Mouse (Mus musculus) right cerebral cortex, adult 2 months (tissue): ENCODE results near the gene Pdilt.

ENCODE experiments used
- DNase-seq, 2 experiments: peaks; one replicate each; pipeline ENCODE4 v3.0.0; 2021 to 2022; ENCODE audit warnings: low spot score in 2 of 2

Pdilt gene

GRCm38 (mm10) chr7:119511143-119511542 lies 12.1 kb downstream of the Pdilt start:
- no peak for DNase-seq

DNA sequence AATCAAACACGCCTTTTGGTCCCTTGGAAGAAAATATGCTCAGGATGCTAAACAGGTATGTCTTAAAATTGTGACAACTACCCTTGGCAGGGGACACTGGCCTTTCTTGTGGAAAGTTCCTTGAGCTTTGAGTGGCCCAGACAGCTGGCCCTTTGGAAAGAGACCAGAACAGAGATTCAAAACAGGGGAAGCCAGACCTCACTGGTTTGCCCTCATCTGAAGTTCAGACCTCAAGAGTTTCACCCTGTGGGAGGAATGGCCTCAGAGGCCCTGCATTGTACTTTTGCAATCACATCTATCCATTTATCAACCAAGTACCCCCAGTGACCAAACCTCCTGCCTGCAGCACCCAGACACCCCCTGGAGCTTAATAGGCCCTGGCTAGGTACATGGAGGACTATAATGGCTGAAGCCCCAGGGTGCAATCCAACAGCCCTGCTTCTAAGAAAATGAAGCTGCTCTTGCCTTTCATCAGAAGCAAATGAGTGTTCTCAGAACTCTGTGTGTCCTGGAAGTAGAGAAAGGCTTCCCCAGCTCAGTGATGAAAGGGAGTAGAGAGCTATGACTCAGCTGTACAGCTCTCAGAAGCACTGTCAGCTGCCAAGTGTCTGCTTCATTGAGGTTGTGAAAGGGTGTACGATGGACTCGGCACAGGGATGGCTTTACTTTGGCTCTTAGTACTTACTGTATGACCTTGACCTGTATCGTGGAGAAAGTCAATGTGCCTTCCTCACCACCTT lies 33.1 kb downstream of the Pdilt start:
- DNase-seq: peak in 1 of 2 experiments; percentile 5

- DNase-seq: peak; percentile 4 to 11
These were observed 36.6 kb downstream of the Pdilt start for GRCm38 (mm10) chr7:119486683-119487082.

DNA sequence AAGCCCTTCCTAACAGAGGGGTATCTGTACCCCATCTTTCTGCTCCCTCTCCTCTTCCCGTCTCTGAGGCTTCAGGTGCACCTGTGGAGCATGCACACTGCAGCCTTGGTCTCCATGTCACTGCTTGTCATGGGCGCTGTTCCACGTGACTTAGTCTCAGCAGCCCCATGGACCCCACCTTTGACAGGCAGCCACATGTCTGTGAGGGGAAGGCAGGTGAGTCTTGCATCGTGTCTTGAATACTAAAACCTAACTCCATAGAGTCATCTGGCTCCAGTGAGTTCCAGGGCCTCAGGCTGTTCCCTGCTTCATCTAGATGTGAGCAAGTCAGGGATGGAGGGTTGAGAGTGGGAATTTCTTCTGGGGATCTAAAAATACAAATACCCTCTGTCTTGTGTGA lies 39.1 kb downstream of the Pdilt start:
- DNase-seq: no peak

DNA sequence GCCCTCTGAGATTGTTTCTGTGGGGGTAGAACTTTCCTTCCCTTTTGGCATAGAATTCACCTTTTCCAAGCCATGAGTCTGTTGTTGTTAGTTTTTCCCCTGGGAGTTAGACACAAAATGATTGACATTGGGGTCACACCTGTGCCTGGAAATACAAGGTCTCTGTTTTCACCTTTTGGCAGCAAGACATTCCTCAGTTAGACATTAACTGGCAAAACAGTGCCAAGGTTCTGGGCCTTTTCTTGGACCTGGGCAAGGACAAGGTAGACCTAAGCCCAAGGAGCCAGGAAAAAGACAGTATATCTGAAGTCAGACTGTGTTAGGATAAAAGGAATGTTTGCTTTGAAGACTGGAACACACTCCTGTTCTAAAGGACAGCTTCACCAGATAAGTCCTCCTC lies 44.0 kb downstream of the Pdilt start, which contains the start of gene Umod:
Gene Umod (minus strand): TSS at position 27 of the 400 bp plus-strand sequence.
- DNase-seq: no peak

DNA sequence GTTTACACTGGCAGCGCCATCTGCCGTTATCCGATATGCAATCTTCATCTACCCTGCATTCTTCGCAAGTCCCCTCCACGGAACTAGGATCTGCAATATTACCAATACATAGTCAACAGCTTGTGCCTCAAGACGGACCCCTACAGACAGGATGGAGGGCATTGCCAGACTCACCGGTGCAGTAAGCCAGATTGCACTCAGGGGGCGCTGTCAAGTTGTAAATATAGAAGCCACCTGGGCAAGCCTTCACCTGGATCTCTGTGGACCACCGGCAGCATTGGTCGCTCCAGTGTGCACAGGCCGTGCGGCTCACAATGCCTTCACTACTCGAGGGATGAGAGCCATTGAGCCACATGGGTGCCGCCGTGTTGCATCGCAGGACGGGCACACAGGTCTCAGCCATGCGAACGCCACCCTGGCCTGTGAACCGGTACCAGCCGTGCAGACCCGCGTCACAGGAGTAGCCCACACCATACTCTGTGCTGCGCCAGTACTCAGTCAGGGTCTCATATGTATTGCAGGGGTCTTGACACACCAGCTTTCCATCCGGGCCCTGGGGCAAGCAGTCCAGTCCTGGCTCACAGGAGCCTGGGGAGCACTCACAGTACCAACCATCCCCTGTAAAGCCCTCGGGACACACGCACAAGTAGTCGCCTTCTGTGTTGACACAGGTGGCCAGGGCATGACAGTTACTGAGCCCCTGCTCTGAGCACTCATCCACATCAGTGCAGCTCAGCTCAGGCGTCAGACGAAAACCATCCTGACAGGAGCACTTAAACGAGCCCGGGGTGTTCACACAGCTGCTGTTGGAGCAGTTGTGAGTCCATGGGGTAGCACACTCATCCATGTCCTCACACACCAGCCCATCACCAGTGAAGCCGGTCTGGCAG lies 46.5 kb downstream of the Pdilt start:
- DNase-seq: no peak

DNA sequence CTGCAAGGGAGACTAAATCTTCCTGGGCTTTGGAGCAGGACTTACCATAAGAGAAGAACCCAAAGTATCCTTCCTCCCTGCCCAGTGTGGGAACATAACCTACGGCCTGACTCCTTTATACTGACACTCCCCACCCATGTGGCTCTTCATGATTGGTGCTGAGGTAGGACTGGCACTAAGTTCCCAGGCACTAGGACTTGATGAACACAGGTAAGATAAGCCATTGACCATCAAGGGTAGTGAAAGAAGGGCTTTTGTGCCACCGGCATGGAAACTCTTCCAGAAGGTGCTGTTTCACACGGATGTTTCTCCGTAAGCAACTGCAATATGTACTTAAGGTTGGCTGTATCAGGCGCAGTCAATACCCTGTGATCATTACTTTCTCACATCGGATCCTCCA lies 64.1 kb downstream of the Pdilt start, which contains the start of gene Gp2:
Gene Gp2 (minus strand): TSS at position 101 of the 400 bp plus-strand sequence.
- no peak for DNase-seq

DNA sequence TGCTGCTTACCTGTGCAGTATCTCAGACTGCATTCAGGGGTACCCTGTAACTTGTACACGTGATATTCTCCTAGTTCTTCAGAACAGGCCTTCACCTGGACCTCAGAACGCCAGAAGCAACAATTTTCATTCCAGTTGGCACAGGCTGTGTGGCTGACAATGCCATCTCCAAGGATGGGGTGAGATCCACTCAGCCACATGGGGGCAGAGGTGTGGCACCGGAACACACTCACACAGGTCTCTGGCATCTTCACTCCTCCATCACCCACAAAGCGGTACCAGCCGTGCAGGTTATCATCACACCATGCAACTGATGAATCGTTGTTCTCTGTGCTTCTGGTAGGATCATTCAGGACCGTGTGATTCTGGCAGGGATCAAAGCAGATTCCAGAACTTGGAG lies 69.1 kb downstream of the Pdilt start:
- no peak for DNase-seq

DNA sequence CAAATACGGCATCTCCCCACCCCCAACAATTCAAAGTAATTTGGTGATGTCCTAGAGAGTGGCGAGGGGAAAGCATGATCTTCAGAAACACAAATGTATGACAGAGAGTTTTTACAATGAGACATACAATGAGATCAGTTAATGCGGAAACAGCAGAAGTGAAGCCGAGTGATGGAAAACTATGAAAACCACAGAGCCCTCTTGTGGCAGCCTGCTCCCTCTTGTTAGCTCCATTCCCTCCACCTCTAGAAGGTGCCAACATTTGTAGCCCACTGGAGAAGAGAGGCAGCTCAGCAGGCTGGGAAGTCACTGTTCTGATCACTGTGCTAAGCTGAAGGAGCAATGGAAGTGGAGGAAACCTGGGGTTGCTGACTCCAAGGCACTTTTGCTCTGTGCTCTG lies 79.4 kb downstream of the Pdilt start:
- peak; percentile 12 to 28 for DNase-seq

DNA sequence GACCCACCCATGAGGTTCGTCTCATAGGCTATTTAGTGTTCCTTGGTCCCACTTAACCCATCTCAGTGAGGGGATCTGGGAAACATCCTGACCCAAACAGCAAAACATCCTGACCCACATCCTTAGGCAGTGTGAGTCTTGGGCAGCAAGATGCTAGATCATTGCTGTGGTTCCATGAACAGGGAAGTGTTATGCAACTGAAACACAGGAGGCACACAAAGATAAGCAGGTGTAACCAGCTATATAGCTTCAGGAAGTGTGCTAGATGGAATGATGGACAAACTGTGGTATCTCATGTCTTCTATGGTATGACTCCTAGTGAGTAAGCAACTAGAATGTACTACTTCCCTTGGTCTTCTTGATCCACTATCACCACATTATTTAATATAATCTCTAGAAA lies 81.4 kb downstream of the Pdilt start:
- no peak for DNase-seq
